Mouse (Mus musculus) olfactory bulb, adult 2 months (tissue): ENCODE measurements around the gene Cradd.

Experiments used
- CTCF ChIP-seq: fragments of 200-500 bp; IDR thresholded peaks from 2 replicates; pipeline ENCODE4 v1.5.1; 2012; ENCODE audit warnings: low read depth, mild to moderate bottlenecking, low read length, moderate library complexity; ENCODE audit not compliant: insufficient read depth
- POLR2A ChIP-seq: fragments of 200-500 bp; IDR thresholded peaks from 2 replicates; pipeline ENCODE4 v1.6.1; 2012; ENCODE audit warnings: mild to moderate bottlenecking, low read depth, low read length, moderate library complexity; ENCODE audit not compliant: insufficient read depth

GRCm38 (mm10) chr10:95211660-95212059 lies 112.3 kb downstream of the Cradd start:
- TF ChIP-seq CTCF (no peak), POLR2A (no peak)
